Mouse (Mus musculus) left cerebral cortex, postnatal 36 days (tissue): ENCODE measurements around the gene Ascl2. TPM values are rescaled to one million over a fixed set of nuclear protein-coding genes. Genes with fewer than 3 reads are reported as not detected.

Source experiments
- DNase-seq, 2 experiments: peaks; one replicate each; pipeline ENCODE4 v3.0.0; 2021 to 2022; ENCODE audit warnings: low spot score in 2 of 2, mixed read lengths in 1 of 2
- intact Hi-C: fragments of 180-260 bp; cut with DNase I; formaldehyde crosslinking; loops from one replicate; pipeline ENCODE4 v1.15.1; 2025
- total RNA-seq, 2 experiments: library from RNA; stranded (reverse); gene quantifications; 2 replicates each; pipeline ENCODE4 v1.2.3; 2021

Gene Ascl2
- total RNA-seq, 2 experiments from 2014 or later = 0.39 TPM; not detected in 1

DNA sequence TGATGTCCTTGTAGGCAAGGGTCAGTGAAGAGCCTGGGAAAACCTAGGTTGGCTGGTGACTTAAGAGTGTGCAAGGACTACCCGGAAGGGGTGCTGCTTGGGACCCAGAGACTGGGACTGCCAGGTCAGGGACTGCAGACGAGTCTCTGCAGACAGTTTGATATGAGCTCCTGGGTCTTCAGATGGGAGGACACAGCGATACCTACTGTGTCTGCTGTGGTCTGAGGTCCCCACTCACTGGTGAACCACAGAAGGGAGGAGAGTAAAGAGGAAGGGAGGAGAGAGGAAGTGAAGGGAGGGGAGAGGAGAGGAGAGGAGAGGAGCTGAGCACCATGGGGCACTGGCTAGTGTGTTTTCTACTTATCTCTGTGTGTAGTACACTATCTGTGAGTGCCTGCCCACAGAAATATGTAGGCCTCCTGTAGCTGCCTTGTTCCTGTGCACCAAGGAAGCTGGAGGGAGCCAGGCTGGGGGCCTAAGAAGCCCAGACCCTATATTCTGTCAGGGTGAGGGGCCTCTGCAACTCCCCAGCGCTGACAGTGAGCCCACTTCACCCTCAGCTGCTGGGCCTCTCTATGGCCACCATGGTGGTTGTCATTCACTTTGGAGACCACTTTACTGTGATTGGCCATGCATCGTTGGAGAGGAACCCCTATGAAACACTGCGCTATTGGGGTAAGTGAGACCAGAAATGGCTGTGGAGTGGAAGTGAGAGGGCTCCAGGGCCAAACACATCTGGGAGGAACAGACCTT, 36.5 kb upstream of the Ascl2 start:
- intact Hi-C loops = loop anchor here (5.0 to 10.0 kb wide), 3 partner anchors 47 to 459 kb away; partner anchors contain the start of genes Cd81 and Cdkn1c

GRCm38 (mm10) chr7:143004727-143005343, 35.8 kb upstream of the Ascl2 start, which contains the start of gene Tspan32:
Gene Tspan32 (plus strand): TSS chr7:143005046.
- no peak for DNase-seq
- intact Hi-C loops = loop anchor here (5.0 to 10.0 kb wide), 3 partner anchors 47 to 460 kb away; partner anchors contain the start of genes Cd81 and Cdkn1c

More for the DNA sequence above, 36.5 kb upstream of the Ascl2 start:
- DNase-seq = no peak

GRCm38 (mm10) chr7:143002679-143003078, 33.6 kb upstream of the Ascl2 start:
- no peak for DNase-seq
- intact Hi-C loops = loop anchor here (10.0 kb wide), 1 partner anchor 462 kb away; the partner anchor contains the start of gene Cdkn1c

DNA sequence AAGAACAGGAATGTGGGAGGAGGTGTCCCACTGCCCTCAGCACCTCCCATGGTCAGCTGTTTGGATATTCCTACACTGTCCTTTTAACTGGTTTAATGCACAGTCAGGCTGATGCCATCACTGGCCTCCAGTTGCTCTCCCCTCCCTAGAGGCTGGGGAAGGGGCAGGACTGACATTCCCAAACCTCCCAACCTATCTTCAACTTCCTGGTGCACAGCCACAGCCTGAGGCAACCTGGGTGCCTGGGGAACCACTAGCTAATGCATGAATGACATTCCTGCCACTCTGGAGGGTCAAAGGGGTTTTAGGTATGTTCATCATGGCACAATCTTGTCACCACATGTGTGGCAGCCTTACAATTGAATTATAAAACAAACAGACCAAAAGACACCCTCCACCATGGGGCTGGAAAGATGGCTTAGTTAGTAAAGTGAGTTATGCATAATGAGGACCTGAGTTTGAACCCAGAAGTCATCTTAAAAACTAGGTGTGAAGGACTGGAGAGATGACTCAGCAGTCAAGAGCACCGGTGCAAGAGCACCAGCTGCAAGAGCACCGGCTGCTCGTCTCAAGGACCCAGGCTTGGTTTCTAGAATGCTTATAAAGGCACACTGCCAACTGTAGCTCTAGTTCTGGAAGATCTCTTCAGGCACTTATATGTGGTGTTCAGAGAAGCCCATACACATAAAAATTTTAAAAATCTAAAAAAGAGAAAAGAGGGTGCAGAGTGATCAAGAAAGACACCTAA, 28.5 kb upstream of the Ascl2 start:
- no peak for DNase-seq
- intact Hi-C loops = no loop called here

- intact Hi-C loops = no loop called here
- no peak for DNase-seq
These were observed 27.9 kb upstream of the Ascl2 start for GRCm38 (mm10) chr7:142996998-142997397.

- intact Hi-C loops = no loop called here
- DNase-seq = no peak
These were observed 26.7 kb upstream of the Ascl2 start for GRCm38 (mm10) chr7:142995630-142996338.

DNA sequence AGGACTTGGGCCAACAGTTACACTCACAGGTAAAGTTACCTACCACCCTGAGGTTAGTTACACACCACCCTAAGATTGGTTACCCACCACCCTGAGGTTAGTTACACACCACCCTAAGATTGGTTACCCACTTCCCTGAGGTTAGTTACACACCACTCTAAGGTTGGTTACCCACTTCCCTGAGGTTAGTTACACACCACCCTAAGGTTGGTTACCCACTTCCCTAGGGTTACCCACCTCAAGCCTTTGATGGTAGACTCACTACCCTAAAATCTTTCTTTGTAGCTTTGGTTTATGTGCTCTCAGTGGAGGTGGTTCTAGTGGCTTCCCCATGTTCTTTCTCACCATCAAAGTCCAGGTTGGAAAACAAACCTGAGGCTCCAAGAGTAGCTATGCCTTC, 25.9 kb upstream of the Ascl2 start:
- DNase-seq = no peak
- intact Hi-C loops = no loop called here

- intact Hi-C loops = no loop called here
- no peak for DNase-seq
These were observed 18.7 kb upstream of the Ascl2 start for GRCm38 (mm10) chr7:142987718-142988117.

DNA sequence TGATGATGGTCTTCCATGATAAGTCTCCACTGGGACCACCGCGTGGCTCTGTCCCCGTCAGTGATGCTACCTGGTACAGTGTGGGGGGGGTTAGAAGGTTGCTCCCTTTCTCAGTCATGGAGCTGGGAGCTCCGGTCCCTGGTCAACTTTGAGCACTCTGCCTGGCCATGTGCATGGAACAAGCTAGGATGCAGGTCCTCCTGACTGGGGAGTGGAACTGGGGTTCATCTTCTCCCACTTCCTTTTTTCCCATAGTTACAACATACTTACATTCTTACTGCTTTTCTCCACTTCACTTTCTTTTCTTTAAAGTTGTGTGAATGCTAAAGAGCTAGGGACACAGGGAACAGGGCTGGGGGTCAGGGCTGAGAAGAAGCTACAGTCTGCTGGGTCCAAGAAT, 16.1 kb upstream of the Ascl2 start:
- intact Hi-C loops = no loop called here
- DNase-seq = no peak

DNA sequence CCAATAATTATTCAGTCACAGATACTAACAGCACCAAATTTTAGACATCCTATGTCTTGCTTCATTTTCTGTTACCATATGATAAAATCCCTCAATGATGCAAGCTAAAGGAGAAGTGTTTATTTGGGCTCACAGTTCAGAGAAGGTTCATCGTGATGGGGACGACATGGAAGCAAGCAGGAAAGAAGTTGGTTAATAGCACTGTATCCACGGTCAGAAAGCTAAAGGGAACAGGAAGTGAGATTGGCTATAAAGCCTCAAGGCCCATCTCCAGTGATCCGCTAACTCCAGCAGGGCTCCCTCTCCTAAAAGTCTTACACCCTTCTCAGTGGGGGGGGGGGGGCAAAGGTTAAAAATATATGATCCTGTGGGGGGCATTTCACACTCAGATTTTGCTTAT, 12.8 kb upstream of the Ascl2 start:
- no peak for DNase-seq
- intact Hi-C loops = no loop called here

DNA sequence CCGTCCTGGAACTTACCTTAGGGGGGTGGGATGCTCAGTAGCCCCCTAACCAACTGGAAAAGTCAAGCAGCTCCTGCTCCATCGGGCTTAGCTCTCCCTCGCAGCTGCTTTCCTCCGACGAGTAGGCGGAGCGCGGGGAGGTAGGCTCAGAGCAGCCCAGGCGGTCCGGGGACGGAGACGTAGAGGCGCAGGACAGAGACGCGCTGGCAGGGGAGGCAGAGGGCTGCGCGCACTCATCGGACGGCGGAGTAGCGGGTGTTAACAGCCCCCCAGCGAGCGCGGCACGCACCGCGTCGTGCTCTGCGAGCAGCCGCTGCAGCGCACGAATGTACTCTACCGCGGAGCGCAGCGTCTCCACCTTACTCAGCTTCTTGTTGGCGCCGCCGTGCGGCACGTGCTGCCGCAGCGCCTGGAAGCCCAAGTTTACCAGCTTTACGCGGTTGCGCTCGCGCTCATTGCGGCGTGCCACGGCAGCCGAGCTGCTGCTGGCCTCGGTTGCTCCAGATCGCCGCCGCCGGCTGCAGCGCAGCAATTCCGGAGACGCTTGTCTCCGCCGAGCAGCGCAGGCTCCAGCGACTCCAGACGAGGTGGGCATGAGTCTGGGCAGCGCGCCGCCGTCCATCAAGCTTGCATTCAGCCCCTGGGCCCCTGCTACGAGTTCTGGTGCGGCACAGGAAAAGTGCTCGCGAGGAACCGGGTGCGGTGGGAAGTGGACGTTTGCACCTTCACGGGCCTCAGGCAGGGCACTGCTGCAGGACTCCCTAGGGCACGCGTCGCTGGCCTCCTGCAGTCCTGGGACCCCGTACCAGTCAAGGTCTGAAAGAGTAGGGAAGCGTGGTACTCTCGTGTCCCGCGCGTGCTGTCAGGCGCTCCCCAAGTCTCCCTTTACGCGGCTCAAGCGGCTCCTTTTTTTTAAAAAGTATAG, 918 bp downstream of the Ascl2 start:
- peak; percentile 68 to 79 for DNase-seq
- intact Hi-C loops = no loop called here

GRCm38 (mm10) chr7:142967414-142967883, 1.6 kb downstream of the Ascl2 start:
- DNase-seq = peak in 1 of 2 experiments; percentile 5
- intact Hi-C loops = no loop called here

- intact Hi-C loops = no loop called here
- no peak for DNase-seq
These were observed 9.3 kb downstream of the Ascl2 start for GRCm38 (mm10) chr7:142959752-142960151.

DNA sequence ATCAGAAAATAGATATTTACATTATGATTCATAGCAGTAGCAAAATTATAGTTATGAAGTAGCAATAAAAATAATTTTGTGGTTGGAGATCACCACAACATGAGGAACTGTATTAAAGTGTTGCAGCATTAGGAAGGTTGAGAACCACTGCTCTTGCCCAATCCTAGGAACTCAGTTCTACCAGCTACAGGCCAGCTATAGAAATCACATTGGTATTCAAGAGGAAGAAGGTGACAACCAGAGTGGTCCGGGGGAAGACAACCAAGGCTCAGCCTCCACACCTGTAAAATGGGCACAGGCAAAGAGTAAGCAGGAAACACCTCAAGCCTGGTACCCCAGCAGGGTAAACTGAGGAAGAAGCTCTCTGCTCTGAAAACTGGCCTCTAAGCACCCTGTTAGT, 10.2 kb downstream of the Ascl2 start:
- DNase-seq = no peak
- intact Hi-C loops = no loop called here

GRCm38 (mm10) chr7:142956018-142956417, 13.0 kb downstream of the Ascl2 start:
- intact Hi-C loops = no loop called here
- DNase-seq = no peak

GRCm38 (mm10) chr7:142949568-142949967, 19.5 kb downstream of the Ascl2 start:
- intact Hi-C loops = no loop called here
- DNase-seq = no peak

- DNase-seq = no peak
- intact Hi-C loops = no loop called here
These were observed 31.4 kb downstream of the Ascl2 start for GRCm38 (mm10) chr7:142937631-142938030.

- intact Hi-C loops = no loop called here
- DNase-seq = no peak
These were observed 33.4 kb downstream of the Ascl2 start for GRCm38 (mm10) chr7:142935708-142936107.

DNA sequence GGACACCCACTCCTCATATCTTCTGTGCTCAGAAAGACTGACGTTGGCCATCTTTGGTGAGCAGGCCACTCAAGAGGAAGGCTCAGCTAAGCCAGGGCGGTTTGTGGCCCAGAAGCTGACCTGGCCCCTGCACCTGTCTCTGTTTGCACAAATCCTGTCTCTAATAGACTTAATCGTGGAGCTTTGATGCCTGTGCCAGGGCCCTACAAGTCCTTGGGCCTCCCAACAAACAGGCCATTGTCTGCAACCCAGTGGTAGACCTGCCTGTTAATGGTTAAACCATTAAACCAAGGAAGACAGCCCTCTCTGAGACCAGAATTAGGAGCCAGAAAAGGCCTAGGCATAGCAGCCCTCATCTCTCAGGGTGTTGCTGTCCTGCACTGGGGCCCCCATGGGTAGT, 36.6 kb downstream of the Ascl2 start:
- DNase-seq = no peak
- intact Hi-C loops = no loop called here
